Mouse (Mus musculus) urinary bladder, postnatal 36 days (tissue): ENCODE measurements around the gene Asl.

Experiments
- DNase-seq, 2 experiments: peaks; one replicate each; pipeline ENCODE4 v3.0.0; 2022; ENCODE audit warnings: low spot score in 2 of 2, mixed read lengths in 1 of 2

Gene Asl

GRCm38 (mm10) chr5:130003229-130003628 lies 25.8 kb downstream of the Asl start:
- no peak for DNase-seq

GRCm38 (mm10) chr5:130002301-130003146 lies 26.5 kb downstream of the Asl start, which contains the start of gene Gusb:
Gene Gusb (minus strand): TSS chr5:130003049.
- peak; percentile 76 to 86 for DNase-seq

DNA sequence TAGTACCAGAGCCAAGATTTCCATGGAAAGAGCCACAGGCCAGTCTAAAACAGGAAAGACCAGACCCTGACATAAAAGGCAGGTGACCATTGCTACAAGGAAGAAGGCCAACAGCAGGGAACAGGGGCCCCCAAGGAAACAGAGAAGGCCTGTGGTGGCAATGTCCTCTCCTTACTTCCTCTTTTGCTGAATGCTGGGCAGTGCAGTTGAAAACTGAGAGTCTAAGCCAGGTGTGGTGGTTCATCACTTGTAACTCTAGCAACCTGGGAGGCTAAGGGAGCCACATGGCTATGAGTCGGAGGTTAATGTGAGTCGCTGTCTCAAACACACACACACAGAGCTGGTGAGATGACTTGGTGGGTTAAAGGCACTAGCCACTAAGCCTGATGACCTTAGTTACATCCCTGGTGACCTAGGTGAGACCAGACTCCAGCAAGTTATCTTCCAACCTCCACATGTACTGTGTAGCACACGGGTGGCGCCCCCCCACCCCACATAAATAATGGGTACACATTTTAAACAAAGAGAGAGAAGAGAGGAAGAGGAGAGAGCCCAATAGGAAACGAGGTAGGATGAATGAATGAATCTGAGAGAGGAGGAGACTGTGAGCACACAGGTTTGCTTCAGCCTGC lies 27.6 kb downstream of the Asl start:
- DNase-seq = no peak

DNA sequence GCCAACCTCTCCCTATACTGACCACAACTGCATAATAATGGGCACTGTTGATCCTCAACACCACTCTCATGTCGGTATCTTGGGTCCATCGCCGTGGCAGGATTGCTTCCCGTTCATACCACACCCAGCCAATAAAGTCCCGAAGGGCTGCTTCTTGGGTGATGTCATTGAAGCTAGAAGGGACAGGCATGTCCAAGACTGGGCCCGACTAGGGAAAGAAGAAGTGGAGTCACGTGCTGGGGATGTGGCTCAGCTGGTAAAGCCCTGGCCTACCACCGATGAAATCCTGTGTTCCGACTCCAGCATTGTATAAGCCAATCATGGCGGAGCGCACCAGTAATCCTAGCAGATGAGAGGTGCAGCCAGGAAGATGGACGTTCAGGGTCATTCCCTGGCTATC lies 28.3 kb downstream of the Asl start:
- peak in 1 of 2 experiments; percentile 28 for DNase-seq

DNA sequence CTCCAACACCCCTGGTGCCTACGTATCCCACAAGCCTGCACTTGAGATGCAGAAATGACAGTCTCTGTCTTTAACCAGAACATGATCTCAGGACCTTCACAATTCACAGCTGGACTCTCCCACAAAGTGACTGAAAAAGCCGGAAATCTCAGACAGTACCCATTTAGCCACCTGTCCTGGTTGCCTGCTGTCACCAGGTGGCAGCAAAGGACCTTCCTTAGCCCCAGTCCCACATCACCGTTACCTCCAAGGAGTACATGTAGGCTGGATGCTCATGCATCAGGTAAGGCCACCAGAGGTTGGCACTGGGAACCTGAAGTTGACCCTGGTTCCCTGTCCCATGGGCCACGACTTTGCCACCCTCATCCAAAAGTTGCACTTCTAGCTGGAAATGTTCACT lies 29.9 kb downstream of the Asl start:
- peak; percentile 39 to 47 for DNase-seq

DNA sequence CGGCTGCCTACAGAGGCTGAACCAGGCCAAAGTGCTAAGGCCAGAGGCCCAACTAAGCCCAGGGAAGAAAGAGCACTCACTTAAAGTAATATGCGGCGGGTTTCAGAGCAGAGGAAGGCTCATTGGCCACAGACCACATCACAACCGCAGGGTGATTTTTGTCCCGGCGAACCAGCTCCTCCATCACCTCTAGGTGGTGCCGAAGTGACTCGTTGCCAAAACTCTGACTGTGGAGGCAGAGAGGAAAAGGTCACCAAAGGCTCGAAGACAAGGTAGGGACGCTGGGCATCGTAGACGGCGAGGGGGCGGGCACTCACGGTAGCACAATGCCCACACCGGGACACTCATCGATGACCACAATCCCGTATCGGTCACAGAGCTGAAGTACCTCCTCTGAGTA lies 31.3 kb downstream of the Asl start:
- DNase-seq = no peak

DNA sequence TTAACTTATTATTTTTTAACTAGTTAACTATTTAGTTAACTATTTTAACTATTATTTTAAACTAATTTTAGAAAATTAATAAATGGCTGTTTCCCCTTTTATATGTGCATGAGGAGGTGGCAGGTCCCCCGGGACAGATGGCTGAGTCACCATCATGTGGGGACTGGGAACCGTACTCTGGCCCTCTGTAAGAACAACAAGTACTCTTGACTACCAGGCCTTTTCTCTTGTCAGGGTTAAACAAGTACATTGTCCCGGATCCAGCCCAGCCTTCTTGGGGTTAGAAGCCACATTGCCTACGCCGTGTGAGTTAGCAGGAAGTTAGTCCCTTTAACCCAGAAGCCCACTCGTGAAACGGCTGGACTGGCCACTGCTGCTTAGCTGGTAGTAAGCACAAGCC lies 34.1 kb downstream of the Asl start:
- no peak for DNase-seq

- no peak for DNase-seq
Measured at GRCm38 (mm10) chr5:129993374-129993773, 35.7 kb downstream of the Asl start.

DNA sequence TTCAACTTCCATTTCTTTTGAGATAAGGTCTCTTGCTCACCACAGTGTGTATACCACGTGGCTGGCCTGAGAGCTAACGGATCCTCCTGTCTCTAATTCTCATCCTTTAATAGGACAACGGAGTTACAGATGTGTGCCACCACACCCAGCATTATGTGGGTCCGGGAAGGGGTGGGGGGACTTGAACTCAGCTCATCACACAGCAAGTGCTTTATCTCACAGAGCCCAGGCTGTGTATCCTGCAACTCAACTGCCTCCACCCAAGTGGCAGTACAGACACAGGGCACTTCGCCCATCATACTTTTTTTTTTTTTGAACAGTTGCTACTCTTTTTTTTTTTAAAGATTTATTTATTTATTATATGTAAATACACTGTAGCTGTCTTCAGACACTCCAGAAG lies 37.1 kb downstream of the Asl start:
- no peak for DNase-seq

GRCm38 (mm10) chr5:129989376-129989775 lies 39.7 kb downstream of the Asl start:
- no peak for DNase-seq

- no peak for DNase-seq
Measured at GRCm38 (mm10) chr5:129980216-129980615, 48.8 kb downstream of the Asl start.

DNA sequence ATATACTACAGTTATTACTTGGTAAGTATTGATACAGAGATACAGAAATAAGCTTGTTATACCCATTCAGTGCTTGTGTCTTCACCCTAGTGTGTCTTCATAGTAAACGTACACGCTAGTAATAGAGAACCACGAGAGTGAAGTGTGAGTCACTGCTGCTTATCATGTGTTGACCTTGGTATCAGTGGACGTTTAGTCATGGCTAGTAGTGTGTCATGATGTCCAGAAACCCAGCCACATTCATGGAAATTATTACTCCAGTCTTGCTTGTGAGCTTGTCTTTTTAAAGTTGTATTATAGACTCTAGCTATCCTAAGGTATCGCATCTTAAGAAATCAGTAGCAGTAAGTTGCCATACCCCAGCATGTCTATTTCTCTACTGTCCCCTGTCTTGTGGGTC lies 50.4 kb downstream of the Asl start:
- no peak for DNase-seq

- no peak for DNase-seq
Measured at GRCm38 (mm10) chr5:129977768-129978167, 51.3 kb downstream of the Asl start.

GRCm38 (mm10) chr5:129974866-129975311 lies 54.2 kb downstream of the Asl start:
- DNase-seq = no peak

- no peak for DNase-seq
Measured at GRCm38 (mm10) chr5:129974354-129974753, 54.7 kb downstream of the Asl start.

DNA sequence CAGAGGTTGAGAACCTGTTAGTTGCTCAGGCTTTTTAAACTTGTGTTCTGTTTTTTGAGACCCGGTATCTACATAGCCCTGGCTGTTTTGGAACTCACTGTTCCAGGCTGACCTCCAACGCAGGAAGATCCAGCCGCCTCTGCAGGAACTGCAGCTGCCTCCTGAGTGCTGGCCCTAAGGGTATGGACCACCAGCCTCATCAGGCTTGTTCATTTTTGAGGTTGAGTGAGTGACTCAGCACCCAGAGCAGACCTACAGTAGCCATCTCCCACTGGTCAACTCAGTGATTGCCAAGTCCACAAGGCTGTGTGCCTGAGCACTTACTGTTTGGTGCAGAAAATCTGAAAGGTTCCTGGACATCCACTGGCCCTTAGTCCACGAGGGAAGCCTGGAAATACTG lies 57.6 kb downstream of the Asl start:
- DNase-seq = peak; percentile 31 to 37

GRCm38 (mm10) chr5:129968417-129968816 lies 60.6 kb downstream of the Asl start:
- no peak for DNase-seq

GRCm38 (mm10) chr5:129966448-129966847 lies 62.6 kb downstream of the Asl start:
- DNase-seq = no peak

- no peak for DNase-seq
Measured at GRCm38 (mm10) chr5:129963224-129963623, 65.8 kb downstream of the Asl start.
